Mouse (Mus musculus) hindbrain, embryonic 15.5 days (tissue): ENCODE measurements around the gene Zfp383. TPM values are rescaled to one million over a fixed set of nuclear protein-coding genes. Genes with fewer than 3 reads are reported as not detected.
"Not testable (repeated sequence)": the region's sequence is repeated elsewhere in the genome, so short reads cannot be mapped to it uniquely, and the experiment has no call there.

ENCODE experiments used
- ATAC-seq: fragments of 200-750 bp; cut with Nextera tagmentation; 2 replicates; pipeline ENCODE4 v1.8.0; 2017; ENCODE audit warnings: low read depth, moderate number of reproducible peaks, moderate TSS enrichment; ENCODE audit not compliant: low FRiP score
- H3K27ac ChIP-seq: fragments of 300-500 bp; sonication (generic); replicated peaks from 2 replicates; pipeline ENCODE4 v1.5.1; 2015; ENCODE audit warnings: mild to moderate bottlenecking, inconsistent platforms
- H3K27me3 ChIP-seq: fragments of 300-500 bp; sonication (generic); 2 replicates; pipeline ENCODE4 v1.6.1; 2015; ENCODE audit warnings: control low read depth, inconsistent platforms
- H3K36me3 ChIP-seq: fragments of 300-500 bp; sonication (generic); 2 replicates; pipeline ENCODE4 v1.6.1; 2015; ENCODE audit warnings: control low read depth, inconsistent platforms
- H3K4me1 ChIP-seq: fragments of 300-500 bp; sonication (generic); replicated peaks from 2 replicates; pipeline ENCODE4 v1.6.1; 2015; ENCODE audit warnings: control low read depth, inconsistent platforms
- H3K4me2 ChIP-seq: fragments of 300-500 bp; sonication (generic); 2 replicates; pipeline ENCODE4 v1.6.1; 2015; ENCODE audit warnings: moderate library complexity, mild to moderate bottlenecking, inconsistent platforms
- H3K4me3 ChIP-seq: fragments of 300-500 bp; sonication (generic); 2 replicates; pipeline ENCODE4 v1.5.1; 2015; ENCODE audit warnings: mild to moderate bottlenecking, inconsistent platforms
- H3K9ac ChIP-seq: fragments of 300-500 bp; sonication (generic); 2 replicates; pipeline ENCODE4 v1.6.1; 2015; ENCODE audit warnings: inconsistent platforms
- H3K9me3 ChIP-seq: fragments of 300-500 bp; sonication (generic); 2 replicates; pipeline ENCODE4 v1.6.1; 2016; ENCODE audit warnings: control low read depth, inconsistent platforms
- WGBS: fragments of 180-500 bp; shearing (Covaris S2); methylation state at CpG from one replicate; pipeline ENCODE4 v1.1.7; 2015; 5-methylcytosine and 5-hydroxymethylcytosine counted together
- polyA plus RNA-seq: library from polyadenylated mRNA; unstranded; fragments of >200 nt; fragmentation: Nextera tagmentation; extraction: Ambion mirVana; gene quantifications from 2 replicates; pipeline ENCODE4 v1.2.1, GENCODE M21; 2015

Gene Zfp383
- 5.6 and 5.8 TPM in 2 replicates for polyA plus RNA-seq

GRCm38 (mm10) chr7:29908130-29908950, at the start of gene Zfp383:
TSS of gene Zfp383 (plus strand) at chr7:29908223.
- H3K4me1 ChIP-seq, result peaks cover 28% of the 10 kb centered on the region
- WGBS, result under 1% methylated on average over 33 of the region's 33 CpGs
- H3K36me3 ChIP-seq, result peaks cover 20% of the 10 kb centered on the region
- peak within 1 kb of the TSS; percentile 79 for H3K9ac ChIP-seq
- peak within 1 kb of the TSS; percentile 69 for H3K4me3 ChIP-seq
- H3K27me3 ChIP-seq, result no peaks in the 10 kb centered on the region
- no peaks in the 10 kb centered on the region for H3K9me3 ChIP-seq
- peak within 1 kb of the TSS; percentile 99 for H3K27ac ChIP-seq
- H3K4me2 ChIP-seq, result peak within 1 kb of the TSS; percentile 68
- ATAC-seq, result peak; percentile 84

- peak; percentile 98 for ATAC-seq
- WGBS, result 7% methylated on average over 32 of the region's 32 CpGs
- Histone ChIP-seq H3K9ac (peak within 1 kb of the TSS; percentile 60), H3K4me3 (peak within 1 kb of the TSS; percentile 64), H3K27ac (peak within 1 kb of the TSS; percentile 78), H3K4me1 (peaks cover 10% of the 10 kb centered on the region), H3K36me3 (no peaks in the 10 kb centered on the region), H3K9me3 (no peaks in the 10 kb centered on the region), H3K4me2 (peak within 1 kb of the TSS; percentile 70), H3K27me3 (no peaks in the 10 kb centered on the region)
Measured at GRCm38 (mm10) chr7:29859532-29860517, 48.2 kb upstream of the Zfp383 start, which contains the start of gene Zfp420. TSS of gene Zfp420 (plus strand) at chr7:29859979.

- no peak overlapping the region for H3K4me3 ChIP-seq
- H3K36me3 ChIP-seq, result no peaks in the 10 kb centered on the region
- H3K27ac ChIP-seq, result no peak overlapping the region
- WGBS, result 90% methylated on average over 7 of the region's 7 CpGs
- ATAC-seq, result no peak
- H3K9ac ChIP-seq, result no peak overlapping the region
- H3K27me3 ChIP-seq, result no peaks in the 10 kb centered on the region
- H3K9me3 ChIP-seq, result no peaks in the 10 kb centered on the region
- peaks cover 10% of the 10 kb centered on the region for H3K4me1 ChIP-seq
- no peak overlapping the region for H3K4me2 ChIP-seq
Measured at GRCm38 (mm10) chr7:29861660-29862059, 46.4 kb upstream of the Zfp383 start.

- Histone ChIP-seq H3K4me1 (no peaks in the 10 kb centered on the region), H3K27ac (no peak overlapping the region), H3K27me3 (no peaks in the 10 kb centered on the region), H3K4me2 (no peak overlapping the region), H3K9ac (no peak overlapping the region), H3K9me3 (peaks cover 28% of the 10 kb centered on the region), H3K4me3 (no peak overlapping the region), H3K36me3 (peaks cover 61% of the 10 kb centered on the region)
- ATAC-seq, result no peak
- 95% methylated on average over 10 of the region's 10 CpGs for WGBS
Measured at GRCm38 (mm10) chr7:29874256-29874655, 33.8 kb upstream of the Zfp383 start.

GRCm38 (mm10) chr7:29877561-29877960, 30.5 kb upstream of the Zfp383 start:
- H3K4me3 ChIP-seq, H3K27ac ChIP-seq, H3K4me2 ChIP-seq, ATAC-seq, H3K27me3 ChIP-seq, H3K9ac ChIP-seq, H3K4me1 ChIP-seq: not testable (repeated sequence)
- 95% methylated on average over 9 of the region's 9 CpGs for WGBS
- peaks cover 28% of the 10 kb centered on the region for H3K9me3 ChIP-seq
- H3K36me3 ChIP-seq, result peaks cover 53% of the 10 kb centered on the region

GRCm38 (mm10) chr7:29880056-29880455, 28.0 kb upstream of the Zfp383 start:
- H3K36me3 ChIP-seq, result peaks cover 34% of the 10 kb centered on the region
- H3K4me3 ChIP-seq, result no peak overlapping the region
- H3K9me3 ChIP-seq, result peaks cover 17% of the 10 kb centered on the region
- WGBS, result 77% methylated on average over 7 of the region's 7 CpGs
- H3K4me1 ChIP-seq, result no peaks in the 10 kb centered on the region
- no peaks in the 10 kb centered on the region for H3K27me3 ChIP-seq
- no peak overlapping the region for H3K9ac ChIP-seq
- H3K27ac ChIP-seq, result no peak overlapping the region
- ATAC-seq, result no peak
- H3K4me2 ChIP-seq, result no peak overlapping the region

- Histone ChIP-seq H3K4me1 (no peaks in the 10 kb centered on the region), H3K27ac (no peak overlapping the region), H3K9me3 (peaks cover 16% of the 10 kb centered on the region), H3K36me3 (peaks cover 26% of the 10 kb centered on the region), H3K27me3 (no peaks in the 10 kb centered on the region), H3K9ac (no peak overlapping the region), H3K4me2 (no peak overlapping the region), H3K4me3 (no peak overlapping the region)
- no peak for ATAC-seq
- 91% methylated on average over 7 of the region's 7 CpGs for WGBS
Measured at GRCm38 (mm10) chr7:29880916-29881315, 27.1 kb upstream of the Zfp383 start.

GRCm38 (mm10) chr7:29890501-29890900, 17.5 kb upstream of the Zfp383 start:
- WGBS, result 96% methylated on average over 7 of the region's 7 CpGs
- Histone ChIP-seq H3K4me3 (no peak overlapping the region), H3K27ac (no peak overlapping the region), H3K36me3 (peaks cover 59% of the 10 kb centered on the region), H3K9ac (no peak overlapping the region), H3K4me1 (no peaks in the 10 kb centered on the region), H3K27me3 (no peaks in the 10 kb centered on the region), H3K4me2 (no peak overlapping the region), H3K9me3 (peaks cover 43% of the 10 kb centered on the region)
- ATAC-seq, result no peak

- Histone ChIP-seq H3K4me1 (no peaks in the 10 kb centered on the region), H3K4me2 (no peak overlapping the region), H3K4me3 (no peak overlapping the region), H3K9ac (no peak overlapping the region), H3K36me3 (peaks cover 82% of the 10 kb centered on the region), H3K27me3 (no peaks in the 10 kb centered on the region), H3K27ac (no peak overlapping the region), H3K9me3 (peaks cover 33% of the 10 kb centered on the region)
- ATAC-seq, result no peak
- 95% methylated on average over 4 of the region's 4 CpGs for WGBS
Measured at GRCm38 (mm10) chr7:29892756-29893155, 15.3 kb upstream of the Zfp383 start.

- no peaks in the 10 kb centered on the region for H3K4me1 ChIP-seq
- H3K9me3 ChIP-seq, result peaks cover 30% of the 10 kb centered on the region
- WGBS, result 94% methylated on average over 4 of the region's 4 CpGs
- H3K9ac ChIP-seq, result no peak overlapping the region
- ATAC-seq, result no peak
- peaks cover 88% of the 10 kb centered on the region for H3K36me3 ChIP-seq
- H3K27me3 ChIP-seq, result no peaks in the 10 kb centered on the region
- H3K27ac ChIP-seq, result no peak overlapping the region
- no peak overlapping the region for H3K4me3 ChIP-seq
- H3K4me2 ChIP-seq, result no peak overlapping the region
Measured at GRCm38 (mm10) chr7:29898351-29898750, 9.7 kb upstream of the Zfp383 start.

GRCm38 (mm10) chr7:29904101-29904500, 3.9 kb upstream of the Zfp383 start:
- peaks cover 35% of the 10 kb centered on the region for H3K36me3 ChIP-seq
- H3K27me3 ChIP-seq, result no peaks in the 10 kb centered on the region
- no peak for ATAC-seq
- WGBS, result 98% methylated on average over 4 of the region's 4 CpGs
- H3K9ac ChIP-seq, result no peak overlapping the region
- no peaks in the 10 kb centered on the region for H3K9me3 ChIP-seq
- H3K4me3 ChIP-seq, result no peak overlapping the region
- peaks cover 14% of the 10 kb centered on the region for H3K4me1 ChIP-seq
- H3K27ac ChIP-seq, result no peak overlapping the region
- no peak overlapping the region for H3K4me2 ChIP-seq
